Mouse (Mus musculus): Measurements from ENCODE around the gene 6430571L13Rik.

The 6430571L13Rik gene

GRCm38 (mm10) chr9:107307099-107307872 lies 33.1 kb upstream of the 6430571L13Rik start:
- no peak for DNase-seq

GRCm38 (mm10) chr9:107307886-107308285 lies 32.5 kb upstream of the 6430571L13Rik start:
- DNase-seq = no peak

GRCm38 (mm10) chr9:107308346-107309000 lies 31.9 kb upstream of the 6430571L13Rik start:
- no peak for DNase-seq

DNA sequence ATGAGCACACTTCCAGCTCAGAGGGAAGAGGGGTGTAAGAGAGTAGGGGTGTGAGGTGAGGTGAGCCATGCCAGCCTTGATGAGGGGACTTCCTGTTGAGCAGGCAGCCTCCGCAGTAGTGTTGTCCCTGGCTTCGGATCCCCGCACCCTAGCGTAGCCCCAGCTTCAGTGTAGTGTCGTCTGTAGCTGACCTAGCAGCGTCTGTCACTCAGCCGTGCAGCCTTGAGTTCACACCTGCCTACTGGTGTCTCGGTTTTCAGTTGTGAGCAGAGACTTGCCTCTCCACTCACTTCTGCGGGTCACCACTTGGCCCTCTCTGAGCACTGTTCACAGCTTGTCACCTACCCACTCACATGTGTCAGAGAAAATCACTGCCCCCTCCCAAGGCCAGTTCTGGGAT lies 31.2 kb upstream of the 6430571L13Rik start:
- DNase-seq = no peak

GRCm38 (mm10) chr9:107309600-107309999 lies 30.8 kb upstream of the 6430571L13Rik start:
- no peak for DNase-seq

- DNase-seq = no peak
Measured at GRCm38 (mm10) chr9:107312811-107313584, 27.4 kb upstream of the 6430571L13Rik start.

DNA sequence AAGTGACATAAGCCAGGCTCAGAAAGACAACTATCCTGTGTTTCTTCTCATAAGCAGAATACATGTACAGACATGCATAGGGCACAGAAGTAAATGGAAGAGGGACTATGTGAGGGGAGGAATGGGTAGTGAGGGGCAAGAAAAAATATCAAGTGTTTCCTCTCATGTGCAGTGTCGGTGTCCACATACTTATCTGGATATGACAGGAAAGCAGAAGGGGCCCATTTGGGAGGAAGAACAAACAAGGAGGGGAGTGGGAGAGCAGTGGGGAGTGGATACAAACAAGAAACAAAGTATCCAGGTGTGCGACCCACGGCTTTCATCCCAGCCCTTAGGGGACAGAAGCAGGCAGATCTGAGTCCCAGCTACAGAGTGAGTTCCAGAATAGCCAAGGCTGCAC lies 26.5 kb upstream of the 6430571L13Rik start:
- DNase-seq = no peak

- peak; percentile 38 for DNase-seq
Measured at GRCm38 (mm10) chr9:107315791-107316190, 24.6 kb upstream of the 6430571L13Rik start.

DNA sequence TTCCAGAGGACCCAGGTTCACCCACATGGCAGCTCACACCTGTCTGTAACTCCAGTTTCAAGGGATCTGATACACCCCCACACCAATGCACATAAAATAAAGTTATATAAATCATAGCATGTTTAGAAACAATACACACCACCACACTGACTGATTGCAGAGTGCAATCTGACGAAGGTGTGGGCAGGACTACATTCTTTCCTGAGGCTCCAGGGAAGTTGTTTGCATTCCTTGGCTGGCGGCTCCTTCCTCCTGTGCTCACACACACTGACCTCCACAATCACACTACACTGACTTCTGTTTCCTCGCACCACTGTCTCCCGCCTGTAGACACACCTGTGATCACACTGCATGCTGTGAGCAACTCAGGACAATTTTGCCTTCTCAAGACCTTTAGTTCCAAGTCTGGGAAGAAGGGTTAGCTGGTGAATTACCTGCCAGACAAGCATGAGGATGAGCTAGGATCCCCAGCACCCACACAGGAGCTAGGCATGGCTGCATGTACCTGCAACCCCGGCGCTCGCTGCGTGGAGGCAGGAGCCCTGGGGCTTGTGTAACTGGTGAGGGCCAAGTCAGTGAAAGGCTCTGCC lies 17.8 kb upstream of the 6430571L13Rik start:
- no peak for DNase-seq

GRCm38 (mm10) chr9:107323558-107323957 lies 16.8 kb upstream of the 6430571L13Rik start:
- DNase-seq = peak; percentile 80

GRCm38 (mm10) chr9:107324799-107325561 lies 15.4 kb upstream of the 6430571L13Rik start:
- DNase-seq = no peak

DNA sequence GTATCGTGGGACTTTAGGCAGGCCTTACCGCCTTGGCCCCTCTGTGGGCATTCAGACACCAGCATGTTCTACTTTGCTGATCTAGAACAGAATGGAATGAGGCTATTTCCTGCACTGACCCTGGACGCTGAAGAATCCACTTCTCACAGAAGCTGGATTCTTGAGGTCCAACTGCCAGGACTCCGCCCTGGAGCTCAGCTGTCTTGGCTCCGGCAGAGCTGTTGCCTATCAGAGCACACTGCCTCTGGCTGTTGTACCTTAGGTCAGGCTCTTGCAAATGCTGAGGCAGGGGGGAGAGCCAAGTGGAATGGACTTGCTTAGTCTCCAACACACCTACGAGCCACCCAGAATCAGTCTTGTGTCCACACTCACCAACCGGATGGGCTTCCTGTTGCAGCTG lies 14.5 kb upstream of the 6430571L13Rik start:
- no peak for DNase-seq

- DNase-seq = no peak
Measured at GRCm38 (mm10) chr9:107327879-107328620, 12.4 kb upstream of the 6430571L13Rik start.

GRCm38 (mm10) chr9:107330791-107331190 lies 9.6 kb upstream of the 6430571L13Rik start:
- DNase-seq = no peak

GRCm38 (mm10) chr9:107333686-107334085 lies 6.7 kb upstream of the 6430571L13Rik start:
- DNase-seq = no peak

- no peak for DNase-seq
Measured at GRCm38 (mm10) chr9:107334356-107334755, 6.0 kb upstream of the 6430571L13Rik start.

DNA sequence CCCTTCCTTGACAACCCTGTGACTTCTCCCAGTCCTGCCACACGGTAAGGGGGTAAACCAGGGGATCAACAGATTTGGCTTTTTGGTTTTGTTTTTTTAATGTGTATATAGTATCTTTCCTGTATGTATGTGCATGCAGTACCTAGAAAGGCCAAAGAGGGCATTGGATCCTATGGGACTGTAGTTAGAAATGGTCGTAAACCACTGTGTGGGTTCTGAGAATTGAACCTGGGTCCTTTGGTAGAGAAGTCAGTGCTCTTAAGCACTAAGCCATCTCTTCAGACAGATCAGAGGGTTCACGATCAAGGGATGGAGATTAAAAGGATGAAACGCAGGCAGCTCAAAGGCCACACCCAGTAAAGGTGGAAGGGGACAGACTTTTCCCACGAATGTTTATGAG lies 5.4 kb upstream of the 6430571L13Rik start:
- no peak for DNase-seq

DNA sequence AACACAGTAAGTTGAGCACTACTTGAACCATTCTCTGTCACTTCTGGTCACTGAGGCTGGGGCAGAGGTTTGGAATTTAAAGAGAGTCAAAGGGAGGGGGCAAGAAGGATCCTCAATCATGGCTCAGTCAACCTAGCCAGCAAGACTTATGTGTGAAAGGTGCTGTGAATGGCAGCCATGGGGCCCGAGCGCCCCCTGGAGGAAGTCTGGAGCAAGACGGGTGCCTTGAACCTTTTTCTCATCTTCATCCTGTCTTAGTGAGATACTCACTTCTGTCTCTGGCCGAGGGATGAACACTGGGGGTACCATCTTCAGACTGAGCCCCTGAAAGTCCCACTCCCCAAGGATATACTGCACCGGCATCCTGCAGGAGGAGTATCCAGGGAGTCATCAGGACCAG lies 4.5 kb upstream of the 6430571L13Rik start:
- peak; percentile 84 for DNase-seq

DNA sequence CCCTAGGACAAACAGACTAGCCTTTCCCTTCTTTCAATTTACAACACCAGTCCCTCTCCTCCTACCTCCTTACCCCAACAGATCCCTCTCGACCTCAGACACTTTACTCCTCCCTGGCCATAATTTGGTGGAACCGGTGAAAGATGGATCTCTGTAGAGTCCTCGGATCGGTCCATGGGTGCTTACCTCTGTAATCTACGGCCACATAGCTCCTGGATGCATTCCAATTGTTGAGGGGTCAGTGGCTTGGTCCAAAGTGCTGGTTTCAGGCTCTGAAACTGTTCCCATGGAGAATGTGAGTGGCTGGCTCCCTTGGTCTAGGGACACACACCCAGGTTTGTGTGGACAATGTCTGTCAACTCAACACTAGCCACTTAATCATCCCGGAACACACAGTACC lies 4.0 kb upstream of the 6430571L13Rik start:
- no peak for DNase-seq

- peak; percentile 80 for DNase-seq
Measured at GRCm38 (mm10) chr9:107338172-107338883, 2.1 kb upstream of the 6430571L13Rik start, which contains the start of gene Hemk1. Gene Hemk1, minus strand, starts transcription at chr9:107338350.

All from cerebellum, adult 9-10 months (tissue).